Mouse (Mus musculus) olfactory bulb, adult 2 months (tissue): ENCODE data around the gene Wdr5b. TPM values are rescaled to one million over a fixed set of nuclear protein-coding genes. Genes with fewer than 3 reads are reported as not detected.

ENCODE experiments used
- H3K27ac ChIP-seq: fragments of 200-500 bp; 2 replicates; pipeline ENCODE4 v1.5.1; 2012; ENCODE audit warnings: low read depth, low read length; ENCODE audit not compliant: insufficient read depth
- H3K4me1 ChIP-seq: fragments of 200-500 bp; 2 replicates; pipeline ENCODE4 v1.6.1; 2012; ENCODE audit warnings: low read length; ENCODE audit not compliant: control insufficient read depth, insufficient read depth
- H3K4me3 ChIP-seq: fragments of 200-500 bp; 2 replicates; pipeline ENCODE4 v1.5.1; 2012; ENCODE audit warnings: mild to moderate bottlenecking, low read depth, low read length, moderate library complexity; ENCODE audit not compliant: insufficient read depth
- CTCF ChIP-seq: fragments of 200-500 bp; IDR thresholded peaks from 2 replicates; pipeline ENCODE4 v1.5.1; 2012; ENCODE audit warnings: low read depth, mild to moderate bottlenecking, low read length, moderate library complexity; ENCODE audit not compliant: insufficient read depth
- POLR2A ChIP-seq: fragments of 200-500 bp; IDR thresholded peaks from 2 replicates; pipeline ENCODE4 v1.6.1; 2012; ENCODE audit warnings: mild to moderate bottlenecking, low read depth, low read length, moderate library complexity; ENCODE audit not compliant: insufficient read depth
- WGBS: fragments of 180-500 bp; shearing (Covaris S2); methylation state at CpG from one replicate; pipeline ENCODE4 v1.1.7; 2018; 5-methylcytosine and 5-hydroxymethylcytosine counted together
- polyA plus RNA-seq: library from polyadenylated mRNA; stranded (reverse); fragments of >200 nt; gene quantifications from 2 replicates; pipeline ENCODE4 v1.2.4, GENCODE M21; 2012; ENCODE audit warnings: low replicate concordance; ENCODE audit not compliant: missing spikeins, insufficient read depth, insufficient read length

Wdr5b gene
- polyA plus RNA-seq, 1 experiment, result not detected

- peaks cover 9% of the 10 kb centered on the region for H3K4me1 ChIP-seq
- no peak overlapping the region for H3K4me3 ChIP-seq
- WGBS, result 60% methylated on average over 3 of the region's 3 CpGs
- TF ChIP-seq CTCF (no peak), POLR2A (no peak)
- no peak overlapping the region for H3K27ac ChIP-seq
Observed at GRCm38 (mm10) chr16:36068356-36068755, 27.4 kb downstream of the Wdr5b start.

GRCm38 (mm10) chr16:36069819-36070575, 29.0 kb downstream of the Wdr5b start:
- no peak for TF ChIP-seq POLR2A
- TF ChIP-seq CTCF, result no peak
- WGBS, result 26% methylated on average over 9 of the region's 9 CpGs
- H3K4me1 ChIP-seq, result peaks cover 2% of the 10 kb centered on the region; the same call in 1 of the 2 replicates
- H3K27ac ChIP-seq, result no peak overlapping the region
- H3K4me3 ChIP-seq, result no peak overlapping the region

- peak overlapping the region; percentile 5 for H3K27ac ChIP-seq
Observed at GRCm38 (mm10) chr16:36071071-36071449, 30.1 kb downstream of the Wdr5b start.

GRCm38 (mm10) chr16:36071450-36072379, 30.7 kb downstream of the Wdr5b start, which contains the start of the genes Fam162a and Ccdc58:
Gene Fam162a (minus strand): TSS chr16:36071594.
Gene Ccdc58 (plus strand): TSS chr16:36071685.
- H3K4me3 ChIP-seq, result peak within 1 kb of the TSS; percentile 67
- peak within 1 kb of the TSS; percentile 97 for H3K27ac ChIP-seq
- WGBS, result under 1% methylated on average over 81 of the region's 81 CpGs
- H3K4me1 ChIP-seq, result peaks cover 2% of the 10 kb centered on the region; the same call in 1 of the 2 replicates
- no peak for TF ChIP-seq CTCF
- peak; percentile 98 for TF ChIP-seq POLR2A

More at GRCm38 (mm10) chr16:36071071-36071449, 30.1 kb downstream of the Wdr5b start:
- Histone ChIP-seq H3K4me3 (peak overlapping the region; percentile 67), H3K4me1 (peaks cover 2% of the 10 kb centered on the region; the same call in 1 of the 2 replicates)
- WGBS, result under 1% methylated on average over 16 of the region's 16 CpGs
- no peak for TF ChIP-seq POLR2A
- TF ChIP-seq CTCF, result no peak

- TF ChIP-seq POLR2A (no peak), CTCF (no peak)
- Histone ChIP-seq H3K27ac (peak overlapping the region; percentile 97; the same call in 1 of the 2 replicates), H3K4me3 (peak overlapping the region; percentile 67), H3K4me1 (peaks cover 2% of the 10 kb centered on the region; the same call in 1 of the 2 replicates)
- WGBS, result 30% methylated on average over 8 of the region's 8 CpGs
Observed at GRCm38 (mm10) chr16:36072410-36073011, 31.5 kb downstream of the Wdr5b start.

GRCm38 (mm10) chr16:36074772-36075171, 33.8 kb downstream of the Wdr5b start:
- TF ChIP-seq CTCF (no peak), POLR2A (no peak)
- H3K27ac ChIP-seq, result no peak overlapping the region
- H3K4me3 ChIP-seq, result no peak overlapping the region
- WGBS, result 72% methylated on average over 3 of the region's 3 CpGs
- no peaks in the 10 kb centered on the region for H3K4me1 ChIP-seq

- Histone ChIP-seq H3K4me3 (no peak overlapping the region), H3K4me1 (no peaks in the 10 kb centered on the region), H3K27ac (no peak overlapping the region)
- TF ChIP-seq CTCF (no peak), POLR2A (no peak)
- WGBS, result 96% methylated on average over 3 of the region's 3 CpGs
Observed at GRCm38 (mm10) chr16:36079916-36080315, 38.9 kb downstream of the Wdr5b start.

- no peak overlapping the region for H3K4me3 ChIP-seq
- no peak for TF ChIP-seq CTCF
- no peak for TF ChIP-seq POLR2A
- no peak overlapping the region for H3K27ac ChIP-seq
- WGBS, result 89% methylated on average over 4 of the region's 4 CpGs
- no peaks in the 10 kb centered on the region for H3K4me1 ChIP-seq
Observed at GRCm38 (mm10) chr16:36087846-36088245, 46.9 kb downstream of the Wdr5b start.
